Mouse (Mus musculus): ENCODE data around the gene Gal3st1. TPM values are rescaled to one million over a fixed set of nuclear protein-coding genes. Genes with fewer than 3 reads are reported as not detected.

Gal3st1 gene
- total RNA-seq, 4 experiments from 2014 or later, result 0.27 TPM; not detected in 3

DNA sequence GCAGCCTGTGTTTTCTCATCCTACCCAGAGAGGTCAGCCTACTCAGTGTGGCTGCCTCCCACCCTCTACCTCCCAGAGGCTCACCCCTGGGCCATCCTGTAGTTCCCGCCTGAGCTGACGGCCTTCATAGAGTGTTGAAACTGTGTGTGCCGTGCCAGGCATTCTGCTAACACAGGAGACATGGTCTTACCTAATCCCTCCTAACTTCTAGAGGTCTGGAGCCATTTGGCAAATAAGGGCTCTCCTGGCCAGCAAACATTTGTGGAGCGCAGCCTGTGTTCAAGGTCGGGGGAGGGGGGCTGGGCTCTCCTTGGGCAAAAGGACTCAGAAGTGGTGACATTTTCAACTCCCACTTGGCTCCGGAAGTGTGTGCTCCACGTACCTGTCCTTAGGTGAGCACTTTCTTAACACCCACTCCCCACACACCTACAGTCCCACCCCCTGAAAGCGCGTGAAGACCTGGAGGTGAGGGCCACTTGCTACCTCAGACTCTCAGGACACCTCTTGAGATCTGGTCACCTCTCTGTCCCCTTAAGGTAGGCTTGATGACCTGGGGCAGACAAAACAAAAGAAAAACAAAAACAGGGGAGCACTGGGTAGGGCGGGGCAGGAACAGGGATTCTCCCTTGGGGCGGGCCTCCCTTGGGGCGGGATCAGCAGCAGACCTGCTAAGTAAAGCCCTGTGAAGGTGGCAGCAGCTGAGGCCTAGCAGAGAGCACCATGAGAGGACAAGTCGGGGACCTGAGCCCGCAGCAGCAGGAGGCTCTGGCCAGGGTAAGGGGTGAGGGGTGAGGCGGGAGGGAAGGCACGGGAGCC lies 47.9 kb downstream of the Gal3st1 start, which contains the start of gene Sec14l4:
Sec14l4 (plus strand) TSS at position 337 of the 816 bp plus-strand sequence.
- no peak for DNase-seq (ENCODE audit: low spot score)

DNA sequence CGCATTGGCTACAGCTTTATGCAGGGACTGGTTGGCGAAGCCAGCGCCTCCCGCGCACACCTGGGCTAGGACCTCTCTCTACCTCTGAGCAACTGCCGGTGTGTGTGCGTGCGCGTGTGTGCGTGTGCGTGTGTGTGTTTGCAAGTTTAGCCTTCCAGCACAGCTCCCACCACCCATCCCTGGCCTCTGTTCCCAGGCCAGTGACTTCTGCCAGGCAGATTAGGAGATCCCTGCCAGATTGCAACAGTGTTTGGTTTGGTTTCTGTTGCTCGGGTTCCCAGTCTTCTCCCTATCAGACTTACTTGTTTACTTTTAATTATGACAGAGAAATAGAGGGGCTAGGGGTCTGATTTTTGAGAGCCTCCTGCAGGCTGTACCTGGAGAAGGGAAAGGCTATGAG lies 48.5 kb downstream of the Gal3st1 start:
- no peak for DNase-seq (ENCODE audit: low spot score)

DNA sequence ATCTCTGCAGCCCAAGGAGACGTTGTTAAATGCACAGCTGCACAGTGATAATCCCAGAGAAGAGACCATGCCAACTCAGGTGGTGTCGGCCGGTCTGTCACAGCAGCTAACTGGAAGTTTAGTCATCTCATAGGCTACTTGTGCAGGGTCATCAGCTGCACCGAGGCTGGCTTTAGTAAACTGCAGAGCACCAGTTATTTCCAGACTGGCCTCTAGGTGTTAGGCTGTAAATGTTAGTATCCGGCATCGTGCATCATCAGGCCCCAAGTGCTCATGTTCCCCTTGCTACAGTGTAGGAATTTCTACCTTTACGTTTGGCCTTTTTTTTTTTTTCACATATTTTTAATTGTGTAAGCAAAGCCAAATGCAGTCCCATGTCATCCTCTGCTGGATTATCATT lies 50.0 kb downstream of the Gal3st1 start:
- no peak for DNase-seq (ENCODE audit: low spot score)

DNA sequence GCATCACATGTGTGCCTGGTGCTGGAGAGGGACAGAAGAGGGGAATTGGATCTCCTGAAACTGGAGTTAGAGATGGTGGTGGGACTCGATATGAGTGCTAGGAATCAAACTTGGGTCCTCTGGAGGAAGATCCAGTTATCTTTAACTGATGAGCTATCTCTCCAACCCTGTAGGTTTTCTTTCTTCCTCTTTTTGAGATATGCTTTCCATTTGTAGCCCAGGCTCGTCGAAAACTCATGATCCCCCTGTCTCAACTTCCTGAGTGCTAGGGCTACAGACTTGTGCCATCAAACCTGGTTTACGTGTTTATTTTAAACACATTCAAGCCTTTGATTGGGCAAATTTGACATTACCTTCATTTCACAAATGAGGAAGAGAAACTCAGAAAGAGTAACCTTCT lies 50.7 kb downstream of the Gal3st1 start:
- DNase-seq (ENCODE audit: low spot score), result no peak

DNA sequence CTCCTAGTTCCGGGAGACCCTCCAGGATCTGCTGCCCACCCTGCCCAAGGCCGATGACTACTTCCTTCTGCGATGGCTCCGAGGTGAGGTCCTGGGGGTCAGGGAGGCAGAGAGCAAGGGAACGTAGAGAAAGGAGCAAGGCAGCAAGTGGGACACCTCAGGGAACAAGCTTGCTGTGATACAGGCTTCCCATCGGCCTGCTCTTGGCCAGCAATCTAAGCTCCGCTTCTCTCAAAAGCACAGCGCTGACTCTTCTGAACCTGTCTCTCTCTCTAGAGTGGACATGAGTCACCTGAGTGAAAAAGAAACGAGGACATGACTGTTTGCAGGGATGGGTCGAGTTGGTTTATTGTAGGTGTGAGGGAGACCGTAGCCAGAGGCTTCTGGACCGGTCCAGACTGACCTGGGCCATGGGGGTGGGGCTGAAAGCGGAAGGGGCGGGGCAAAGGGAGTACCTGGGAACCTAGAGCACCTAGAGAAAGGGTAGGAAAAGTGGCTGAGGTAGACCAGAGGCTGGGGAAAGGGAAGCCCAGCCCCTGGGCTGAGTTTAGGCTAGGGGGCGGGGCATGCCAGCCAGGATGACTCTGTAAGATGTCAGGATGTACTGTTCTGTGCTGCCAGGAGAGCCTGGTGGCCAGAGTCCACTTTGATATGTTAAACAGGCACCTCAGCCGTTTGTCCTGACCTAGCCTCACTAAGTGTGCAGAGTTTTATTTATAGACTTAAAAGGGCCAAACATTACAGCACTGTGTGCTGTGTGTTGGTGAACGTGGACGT lies 51.9 kb downstream of the Gal3st1 start:
- DNase-seq (ENCODE audit: low spot score), result peak; percentile 40

DNA sequence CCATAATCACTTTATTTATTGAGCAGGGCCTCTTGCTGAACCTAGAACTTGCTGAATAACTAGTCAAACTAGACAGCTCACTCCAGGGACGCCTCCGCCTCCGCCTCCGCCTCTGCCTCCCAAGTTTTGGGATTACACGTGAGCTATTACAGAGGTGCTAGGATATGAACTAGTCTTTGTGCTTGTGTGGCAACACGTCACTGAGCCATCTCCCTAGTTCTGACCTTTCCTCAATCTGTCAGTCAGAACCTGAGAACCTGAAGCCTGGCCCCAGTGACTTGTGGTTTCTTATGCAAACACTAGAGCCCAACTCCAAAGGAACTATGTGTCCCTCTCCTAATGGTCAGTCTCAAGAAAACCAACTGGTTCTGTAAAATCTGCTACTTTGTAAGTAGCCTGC lies 52.5 kb downstream of the Gal3st1 start:
- DNase-seq (ENCODE audit: low spot score), result no peak

DNA sequence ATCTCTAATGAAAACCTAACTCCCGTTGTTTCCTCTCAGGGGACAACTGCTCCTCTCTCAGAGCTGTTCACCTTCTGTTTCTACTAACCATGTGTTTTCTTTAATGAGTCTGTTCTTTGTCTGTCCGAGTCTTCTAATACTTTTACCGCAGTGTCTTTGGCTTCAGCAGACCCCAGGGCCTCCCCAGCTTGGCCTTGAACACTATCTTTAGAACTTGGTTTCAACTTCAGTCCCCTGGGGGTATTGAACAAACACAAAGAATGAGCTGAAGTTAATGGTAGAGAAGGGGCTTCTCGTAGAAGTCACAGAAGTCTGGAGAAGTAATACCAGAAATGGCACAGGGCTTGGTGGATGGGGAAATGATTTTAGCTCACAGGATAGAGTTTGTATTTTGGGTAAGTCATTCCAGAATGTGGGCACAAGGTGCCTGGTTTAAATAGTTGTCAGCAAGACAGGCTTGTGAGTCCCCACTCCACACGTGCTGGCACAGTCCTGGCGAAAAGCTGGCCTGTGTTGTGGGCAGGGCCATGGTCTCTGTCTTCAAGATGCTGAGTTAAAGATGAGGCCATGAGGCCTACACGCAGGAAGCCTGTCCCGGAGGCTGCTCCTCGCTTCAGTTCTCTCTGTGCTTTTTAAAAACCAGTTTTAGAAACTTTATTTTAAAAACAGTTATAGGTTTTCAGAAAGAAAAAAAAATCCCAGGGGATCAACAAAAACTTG lies 53.1 kb downstream of the Gal3st1 start:
- DNase-seq (ENCODE audit: low spot score), result no peak

DNA sequence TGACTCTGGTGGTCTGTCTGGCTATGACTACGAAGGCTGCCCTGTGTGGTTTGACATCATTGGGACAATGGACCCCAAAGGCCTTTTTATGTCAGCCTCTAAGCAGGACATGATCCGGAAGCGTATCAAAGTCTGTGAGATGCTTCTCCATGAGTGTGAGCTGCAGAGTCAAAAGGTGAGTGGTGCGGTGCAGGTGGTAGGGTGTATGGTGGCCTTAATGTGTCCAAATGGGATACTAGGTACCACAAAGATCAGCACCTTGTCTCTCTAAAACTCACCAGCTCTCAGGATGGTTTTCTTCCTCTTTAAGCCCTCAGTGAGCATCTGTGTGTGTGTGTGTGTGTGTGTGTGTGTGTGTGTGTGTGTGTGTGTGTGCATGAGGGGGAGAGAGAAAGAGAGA lies 56.5 kb downstream of the Gal3st1 start:
- no peak for DNase-seq (ENCODE audit: low spot score)

DNA sequence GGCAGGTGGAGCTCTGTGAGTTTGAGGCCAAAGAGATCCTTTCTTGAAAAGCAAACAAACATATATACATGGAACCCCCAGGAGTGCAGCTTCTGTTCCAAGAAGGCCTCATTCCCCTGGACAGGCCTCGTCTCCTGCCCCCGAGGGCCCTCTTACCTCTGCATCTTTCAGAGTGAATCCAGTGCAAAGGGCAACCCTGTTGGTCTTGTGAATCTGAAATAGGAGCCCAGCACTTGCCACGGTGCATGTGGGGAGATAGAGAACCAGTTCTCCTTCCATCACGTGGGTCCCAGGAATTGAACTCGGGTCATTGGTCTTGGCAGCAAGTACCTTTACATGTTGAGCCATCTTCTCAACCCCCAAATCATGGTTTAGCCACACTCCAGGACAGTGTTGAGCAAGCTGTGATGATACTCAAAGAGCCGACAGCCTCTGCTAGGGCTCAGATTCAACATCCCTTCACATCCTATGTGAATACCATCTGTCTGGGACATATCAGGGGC lies 57.7 kb downstream of the Gal3st1 start:
- no peak for DNase-seq (ENCODE audit: low spot score)

DNA sequence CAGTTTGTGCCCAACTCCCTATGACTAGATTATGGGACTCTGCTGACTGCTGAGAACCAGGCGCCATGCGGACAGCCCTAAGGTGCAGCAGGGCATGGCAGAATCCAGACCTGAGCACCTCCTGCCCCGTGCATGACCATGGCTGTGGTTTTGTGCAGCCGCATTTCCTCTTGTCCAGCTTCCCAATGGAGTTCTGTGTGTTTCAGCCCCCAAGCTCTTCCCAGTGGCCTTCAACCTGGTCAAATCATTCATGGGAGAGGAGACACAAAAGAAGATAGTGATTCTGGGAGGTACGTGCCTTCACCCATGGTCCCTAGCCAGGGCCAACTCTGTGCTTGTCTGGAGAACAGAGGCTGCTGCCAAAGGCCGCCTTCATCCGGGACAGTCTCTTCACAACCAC lies 59.6 kb downstream of the Gal3st1 start:
- DNase-seq (ENCODE audit: low spot score), result no peak

DNA sequence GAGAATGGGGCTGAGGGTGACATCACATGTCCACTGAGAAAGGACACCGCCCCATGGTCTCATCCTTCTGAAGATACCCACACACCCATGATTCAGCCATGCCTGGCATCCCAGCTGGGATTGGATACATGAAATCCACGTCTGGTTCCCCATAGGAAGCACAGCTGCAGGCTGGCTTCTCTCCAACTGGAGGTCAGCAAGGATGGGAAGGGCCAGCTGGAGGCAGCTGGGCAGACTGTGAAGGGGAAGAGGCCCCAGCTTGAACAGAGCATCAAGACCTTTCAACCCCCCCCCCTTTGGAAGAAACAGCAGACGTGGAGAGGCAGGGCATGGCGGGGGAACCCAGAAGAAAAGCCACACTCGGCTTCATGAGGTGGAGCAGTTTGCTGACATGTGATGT lies 63.1 kb downstream of the Gal3st1 start:
- DNase-seq (ENCODE audit: low spot score), result no peak

DNA sequence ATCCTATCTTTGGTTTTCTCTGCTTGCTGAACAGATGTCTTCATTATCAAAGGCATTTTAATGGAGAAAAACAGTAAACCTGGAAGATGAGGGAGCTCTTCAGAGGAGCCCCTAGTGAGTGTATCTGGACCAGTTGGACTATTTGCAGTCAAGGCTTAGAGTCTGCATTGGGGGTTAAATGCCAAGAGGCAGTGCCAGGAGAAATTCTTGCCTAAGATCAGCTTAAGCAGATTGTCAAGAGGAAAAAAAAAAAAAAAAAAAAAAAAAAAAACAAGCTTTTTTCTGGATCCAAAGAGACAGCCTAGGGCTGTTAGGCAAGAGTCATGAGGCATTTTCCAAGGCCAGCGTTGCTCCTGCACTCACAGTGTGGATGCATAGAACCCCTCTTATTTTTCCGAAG lies 64.3 kb downstream of the Gal3st1 start:
- DNase-seq (ENCODE audit: low spot score), result no peak

DNA sequence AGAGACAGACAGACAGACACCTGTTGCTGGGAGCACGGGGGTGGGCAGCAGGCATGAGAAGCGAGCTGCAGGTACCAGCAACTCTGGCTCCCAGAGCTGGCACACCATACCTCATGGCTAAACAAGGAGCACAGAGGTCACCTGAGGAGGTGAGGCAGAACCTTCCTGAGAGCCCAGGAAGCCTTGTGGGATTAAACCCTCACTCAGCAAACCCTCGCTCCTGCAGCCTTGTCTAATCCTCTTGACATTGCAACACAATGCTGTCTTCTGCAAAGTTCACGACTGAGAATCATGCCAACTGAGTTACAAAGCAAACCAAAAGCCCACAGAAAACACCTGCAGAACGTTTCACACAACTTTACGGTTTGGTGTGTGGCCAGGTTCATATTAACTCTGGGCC lies 65.0 kb downstream of the Gal3st1 start:
- no peak for DNase-seq (ENCODE audit: low spot score)

Other genes starting within 250 kb of the Gal3st1 start
- gene Osbp2, start 119.7 kb upstream of the Gal3st1 start, total RNA-seq (2022), result 10 to 100 TPM; 17.0 to 22.2 (median 20.1) TPM
- under 1 TPM; 0.57 to 0.91 (median 0.60) TPM for gene 4921536K21Rik, start 88.5 kb upstream of the Gal3st1 start, total RNA-seq (2022)
- gene Dusp18, start 88.4 kb upstream of the Gal3st1 start, total RNA-seq (2022), result 10 to 100 TPM; 31.5 to 52.7 (median 36.9) TPM
- 1 to 10 TPM; 3.1 to 5.5 (median 4.3) TPM for gene Slc35e4, start 69.0 kb upstream of the Gal3st1 start, total RNA-seq (2022)
- gene Tcn2, start 51.5 kb upstream of the Gal3st1 start, total RNA-seq (2022), result 10 to 100 TPM; 43.0 to 46.5 (median 44.3) TPM
- 10 to 100 TPM; 25.1 to 30.5 (median 27.3) TPM for gene Pes1, start 19.7 kb upstream of the Gal3st1 start, total RNA-seq (2022)
- gene 4930556J24Rik, start 6.9 kb upstream of the Gal3st1 start, total RNA-seq (2022), result not detected
- gene Sec14l4, start 47.8 kb downstream of the Gal3st1 start, total RNA-seq (2022), result under 1 TPM in 3 of 4 experiments, not detected in 1; 0.16 to 0.65 (median 0.20) TPM
- gene Sec14l3, start 81.2 kb downstream of the Gal3st1 start, total RNA-seq (2022), result 1 to 10 TPM in 1 of 4 experiments, not detected in 3; 1.6 TPM
- gene Mtfp1, start 111.8 kb downstream of the Gal3st1 start, total RNA-seq (2022), result 100 to 1,000 TPM; 128 to 167 (median 148) TPM
- gene Sec14l2, start 139.8 kb downstream of the Gal3st1 start, total RNA-seq (2022), result under 1 TPM; 0.41 to 0.82 (median 0.60) TPM
- 10 to 100 TPM in 3 of 4 experiments, 1 to 10 TPM in 1; 10.0 to 14.2 (median 11.2) TPM for gene Rnf215, start 151.6 kb downstream of the Gal3st1 start, total RNA-seq (2022)
- 1 to 10 TPM; 3.0 to 4.2 (median 3.6) TPM for gene Ccdc157, start 176.7 kb downstream of the Gal3st1 start, total RNA-seq (2022)
- gene Sf3a1, start 176.7 kb downstream of the Gal3st1 start, total RNA-seq (2022), result 10 to 100 TPM; 25.8 to 34.5 (median 30.4) TPM
- gene Tbc1d10a, start 203.2 kb downstream of the Gal3st1 start, total RNA-seq (2022), result 1 to 10 TPM; 7.6 to 9.2 (median 8.2) TPM
- 1 to 10 TPM; 3.5 to 6.9 (median 4.8) TPM for gene Castor1, start 234.6 kb downstream of the Gal3st1 start, total RNA-seq (2022)

Measured in heart, adult 8-10 months (tissue).